Mouse (Mus musculus) liver, adult 2 months (tissue): Measurements from ENCODE around the gene Rtca.

Source experiments
- CTCF ChIP-seq: fragments of 200-500 bp; IDR thresholded peaks from 2 replicates; pipeline ENCODE4 v1.5.1; 2011; ENCODE audit warnings: low read depth, low read length, control low read depth
- POLR2A ChIP-seq: fragments of 200-500 bp; IDR thresholded peaks from 2 replicates; pipeline ENCODE4 v1.6.1; 2011; ENCODE audit warnings: low read length, control low read depth; ENCODE audit not compliant: insufficient read depth; ENCODE audit errors: extremely low read depth

DNA sequence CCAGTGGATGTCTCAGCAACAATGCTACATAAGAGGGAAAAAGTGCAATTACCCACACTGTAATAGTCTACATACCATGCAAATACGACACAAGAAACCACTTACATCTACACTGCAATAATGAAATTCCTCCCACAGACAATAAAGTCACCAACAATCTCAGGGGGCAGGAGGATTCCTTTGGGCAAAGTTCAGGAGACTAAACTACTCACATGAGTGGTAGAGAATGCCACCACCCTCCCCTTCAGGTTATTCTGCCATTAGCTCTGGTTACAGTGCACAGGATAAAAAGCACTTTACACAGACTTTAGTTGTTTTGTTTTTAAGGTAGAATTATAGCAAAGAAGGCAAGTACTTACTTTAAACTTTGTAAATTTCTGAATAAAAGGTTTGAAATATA lies 12.3 kb downstream of the Rtca start:
- TF ChIP-seq POLR2A, result no peak
- no peak for TF ChIP-seq CTCF
